Mouse (Mus musculus) midbrain, embryonic 14.5 days (tissue): Measurements from ENCODE around the gene Mboat7. TPM values are rescaled to one million over a fixed set of nuclear protein-coding genes. Genes with fewer than 3 reads are reported as not detected.
"Not testable (repeated sequence)": the region's sequence is repeated elsewhere in the genome, so short reads cannot be mapped to it uniquely, and the experiment has no call there.

ENCODE experiments used
- ATAC-seq: fragments of 200-750 bp; cut with Nextera tagmentation; 2 replicates; pipeline ENCODE4 v1.8.0; 2017; ENCODE audit warnings: moderate number of reproducible peaks, moderate library complexity; ENCODE audit not compliant: low FRiP score, low TSS enrichment
- DNase-seq: peaks from one replicate; pipeline ENCODE4 v3.0.0-alpha.2; 2015
- H3K27ac ChIP-seq: fragments of 300-500 bp; sonication (generic); replicated peaks from 2 replicates; pipeline ENCODE4 v1.5.1; 2014; ENCODE audit warnings: mild to moderate bottlenecking, low read depth, low read length, moderate library complexity
- H3K27me3 ChIP-seq: fragments of 300-500 bp; sonication (generic); 2 replicates; pipeline ENCODE4 v1.6.1; 2014; ENCODE audit warnings: low read length, control low read depth, mixed read lengths; ENCODE audit not compliant: control insufficient read depth, insufficient read depth
- H3K36me3 ChIP-seq: fragments of 300-500 bp; sonication (generic); 2 replicates; pipeline ENCODE4 v1.6.1; 2014; ENCODE audit warnings: low read length, control low read depth; ENCODE audit not compliant: control insufficient read depth, insufficient read depth
- H3K4me1 ChIP-seq: fragments of 300-500 bp; sonication (generic); 2 replicates; pipeline ENCODE4 v1.6.1; 2014; ENCODE audit warnings: mild to moderate bottlenecking, antibody characterized with exemption, low read length, control low read depth; ENCODE audit not compliant: control insufficient read depth, insufficient read depth
- H3K4me2 ChIP-seq: fragments of 300-500 bp; sonication (generic); 2 replicates; pipeline ENCODE4 v1.6.1; 2014; ENCODE audit warnings: mild to moderate bottlenecking, low read length, moderate library complexity
- H3K4me3 ChIP-seq: fragments of 300-500 bp; sonication (generic); replicated peaks from 2 replicates; pipeline ENCODE4 v1.5.1; 2014; ENCODE audit warnings: low read depth, low read length
- H3K9ac ChIP-seq: fragments of 300-500 bp; sonication (generic); replicated peaks from 2 replicates; pipeline ENCODE4 v1.6.1; 2014; ENCODE audit warnings: mild to moderate bottlenecking, low read length, moderate library complexity
- H3K9me3 ChIP-seq: fragments of 300-500 bp; sonication (generic); 2 replicates; pipeline ENCODE4 v1.6.1; 2016; ENCODE audit warnings: low read length, control low read depth, mixed read lengths; ENCODE audit not compliant: control insufficient read depth
- WGBS: fragments of 180-500 bp; shearing (Covaris S2); extraction: QIAGEN DNeasy Blood & Tissue Kit; methylation state at CpG from one replicate; pipeline ENCODE4 v1.1.7; 2014; 5-methylcytosine and 5-hydroxymethylcytosine counted together
- polyA plus RNA-seq: library from polyadenylated mRNA; unstranded; fragments of >200 nt; fragmentation: Nextera tagmentation; extraction: Ambion mirVana; gene quantifications from 2 replicates; pipeline ENCODE4 v1.2.1, GENCODE M21; 2014

Mboat7 gene
- polyA plus RNA-seq, 1 experiment from 2014 or later, result 70.7 TPM

GRCm38 (mm10) chr7:3698471-3698870 lies 5.1 kb upstream of the Mboat7 start:
- Histone ChIP-seq H3K4me2 (no peak overlapping the region), H3K9ac (no peak overlapping the region), H3K36me3 (peaks cover 49% of the 10 kb centered on the region), H3K27me3 (no peaks in the 10 kb centered on the region), H3K4me1 (peaks cover 10% of the 10 kb centered on the region), H3K27ac (no peak overlapping the region), H3K9me3 (no peaks in the 10 kb centered on the region), H3K4me3 (no peak overlapping the region)
- no peak for DNase-seq
- WGBS, result 95% methylated on average over 6 of the region's 6 CpGs
- no peak for ATAC-seq

DNA sequence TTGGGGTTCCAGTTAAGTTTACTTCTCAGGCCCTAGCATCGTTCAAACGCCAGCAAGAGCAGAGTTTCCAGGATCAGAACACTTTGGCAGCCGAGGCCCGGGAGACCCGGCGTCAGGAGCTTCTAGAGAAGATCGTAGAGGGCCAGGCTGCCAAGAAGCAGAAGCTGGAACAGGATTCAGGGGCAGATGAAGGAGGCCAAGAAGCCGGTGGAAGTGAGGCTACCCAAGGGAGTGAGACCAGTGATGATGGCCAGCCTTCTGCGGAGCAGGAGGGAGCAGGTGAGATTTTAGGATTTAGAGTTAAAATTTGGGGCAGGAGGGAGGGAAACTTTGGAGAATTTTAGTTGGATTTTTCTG lies 1.6 kb upstream of the Mboat7 start:
- H3K4me3 ChIP-seq, result peak overlapping the region; percentile 73
- peaks cover 17% of the 10 kb centered on the region for H3K4me1 ChIP-seq
- WGBS, result 5% methylated on average over 9 of the region's 9 CpGs
- ATAC-seq, DNase-seq, H3K9me3 ChIP-seq, H3K27me3 ChIP-seq: not testable (repeated sequence)
- H3K4me2 ChIP-seq, result peak overlapping the region; percentile 75
- peaks cover 32% of the 10 kb centered on the region for H3K36me3 ChIP-seq
- peak overlapping the region; percentile 77 for H3K9ac ChIP-seq
- peak overlapping the region; percentile 92 for H3K27ac ChIP-seq

- peaks cover 17% of the 10 kb centered on the region for H3K4me1 ChIP-seq
- H3K9me3 ChIP-seq, result no peaks in the 10 kb centered on the region
- H3K4me2 ChIP-seq, result peak overlapping the region; percentile 75
- H3K9ac ChIP-seq, result peak overlapping the region; percentile 77
- ATAC-seq, result peak; percentile 44
- H3K27me3 ChIP-seq, result no peaks in the 10 kb centered on the region
- WGBS, result under 1% methylated on average over 54 of the region's 55 CpGs
- H3K36me3 ChIP-seq, result peaks cover 27% of the 10 kb centered on the region
- peak; percentile 77 for DNase-seq
- peak overlapping the region; percentile 92 for H3K27ac ChIP-seq
- H3K4me3 ChIP-seq, result peak overlapping the region; percentile 73
Measured at GRCm38 (mm10) chr7:3694076-3694948, 989 bp upstream of the Mboat7 start.

GRCm38 (mm10) chr7:3693809-3694075 lies 419 bp upstream of the Mboat7 start:
- ATAC-seq (no peak), DNase-seq (no peak)
- Histone ChIP-seq H3K4me2 (peak overlapping the region; percentile 75), H3K4me3 (peak overlapping the region; percentile 73), H3K27ac (peak overlapping the region; percentile 92), H3K36me3 (peaks cover 25% of the 10 kb centered on the region), H3K27me3 (no peaks in the 10 kb centered on the region), H3K9me3 (no peaks in the 10 kb centered on the region), H3K4me1 (peaks cover 17% of the 10 kb centered on the region), H3K9ac (peak overlapping the region; percentile 77)
- WGBS, result under 1% methylated on average over 18 of the region's 18 CpGs

DNA sequence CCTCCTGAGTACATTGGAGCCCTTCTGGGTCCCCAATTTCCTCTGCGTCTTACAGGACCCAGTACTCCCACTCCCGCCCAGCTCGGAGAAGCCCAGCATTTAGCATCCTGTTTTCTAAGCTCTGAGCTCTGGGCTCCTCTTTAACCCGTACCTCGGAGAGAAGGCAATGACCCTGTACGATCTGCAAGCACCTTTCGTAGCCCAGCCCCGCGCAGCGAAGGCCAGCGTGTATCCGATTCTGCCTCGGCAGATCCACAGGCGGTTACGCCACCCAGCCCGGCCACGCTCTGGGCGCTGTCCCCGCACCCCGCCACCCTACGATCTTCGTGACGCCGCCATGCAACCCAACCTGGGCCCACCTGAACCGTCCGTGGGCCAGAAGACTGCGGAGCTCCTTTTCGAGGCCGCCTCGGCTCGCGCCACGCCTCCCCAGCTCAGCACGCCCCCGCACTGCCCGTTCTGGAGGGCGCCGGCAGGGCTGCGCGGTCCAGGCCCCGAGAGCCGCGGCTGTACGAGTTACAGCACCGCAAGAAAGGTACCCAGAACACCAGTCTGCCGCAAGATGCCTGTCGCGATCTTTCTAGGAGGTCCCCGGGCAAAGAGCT lies 839 bp downstream of the Mboat7 start, which contains the start of gene Tsen34:
Gene Tsen34, plus strand, starts transcription at position 482 of the 605 bp plus-strand sequence.
- Histone ChIP-seq H3K36me3 (peaks cover 23% of the 10 kb centered on the region), H3K9ac (peak within 1 kb of the TSS; percentile 88), H3K4me2 (peak within 1 kb of the TSS; percentile 75), H3K9me3 (no peaks in the 10 kb centered on the region), H3K27me3 (no peaks in the 10 kb centered on the region), H3K27ac (peak within 1 kb of the TSS; percentile 92), H3K4me3 (peak within 1 kb of the TSS; percentile 73), H3K4me1 (peaks cover 17% of the 10 kb centered on the region)
- ATAC-seq (peak; percentile 66; the same call in 1 of the 2 replicates), DNase-seq (no peak)
- WGBS, result under 1% methylated on average over 49 of the region's 49 CpGs

GRCm38 (mm10) chr7:3691919-3692318 lies 1.4 kb downstream of the Mboat7 start:
- Histone ChIP-seq H3K9me3 (no peaks in the 10 kb centered on the region), H3K27me3 (no peaks in the 10 kb centered on the region), H3K4me3 (peak overlapping the region; percentile 73), H3K9ac (peak overlapping the region; percentile 88), H3K36me3 (peaks cover 23% of the 10 kb centered on the region), H3K27ac (peak overlapping the region; percentile 92), H3K4me1 (peaks cover 17% of the 10 kb centered on the region), H3K4me2 (peak overlapping the region; percentile 75)
- ATAC-seq, result no peak
- WGBS, result 41% methylated on average over 3 of the region's 3 CpGs
- no peak for DNase-seq

- Histone ChIP-seq H3K9me3 (no peaks in the 10 kb centered on the region), H3K4me2 (no peak overlapping the region), H3K9ac (no peak overlapping the region), H3K27me3 (no peaks in the 10 kb centered on the region), H3K27ac (peak overlapping the region; percentile 77; the same call in 1 of the 2 replicates), H3K4me1 (peaks cover 12% of the 10 kb centered on the region; the same call in 1 of the 2 replicates), H3K36me3 (peaks cover 40% of the 10 kb centered on the region), H3K4me3 (no peak overlapping the region)
- ATAC-seq (no peak), DNase-seq (no peak)
- WGBS, result 88% methylated on average over 31 of the region's 31 CpGs
Measured at GRCm38 (mm10) chr7:3685400-3686187, 7.7 kb downstream of the Mboat7 start.

DNA sequence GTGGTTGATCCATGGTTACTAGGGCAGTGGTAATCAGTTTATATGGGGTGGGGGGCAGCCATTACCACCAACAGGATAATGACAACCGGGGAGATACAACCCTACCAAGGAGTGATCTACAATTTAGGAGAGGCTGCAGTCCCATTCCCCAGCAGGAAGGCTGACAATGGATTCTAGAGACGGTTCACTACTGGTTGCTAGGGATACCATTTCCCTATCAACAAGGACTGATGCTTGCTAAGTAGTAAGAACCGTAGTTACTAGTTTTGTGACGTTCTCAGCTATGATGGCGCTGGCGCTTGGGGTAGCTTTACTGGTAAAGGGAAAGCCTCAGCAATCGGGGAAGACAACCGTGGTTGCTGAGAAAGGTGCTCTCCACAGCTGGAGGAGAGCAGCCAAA lies 8.6 kb downstream of the Mboat7 start:
- Histone ChIP-seq H3K9me3 (no peaks in the 10 kb centered on the region), H3K4me1 (peaks cover 12% of the 10 kb centered on the region; the same call in 1 of the 2 replicates), H3K4me3 (no peak overlapping the region), H3K36me3 (peaks cover 40% of the 10 kb centered on the region), H3K27me3 (no peaks in the 10 kb centered on the region), H3K4me2 (0 out of 2 replicates have a peak overlapping the region, but pooled peaks have one; percentile 5), H3K27ac (peak overlapping the region; percentile 77), H3K9ac (no peak overlapping the region)
- 70% methylated on average over 8 of the region's 8 CpGs for WGBS
- ATAC-seq (0 out of 2 replicates have a peak, but pooled peaks have one; percentile 10), DNase-seq (no peak)
